Mouse (Mus musculus): ENCODE measurements around the gene Gpam.

The Gpam gene

DNA sequence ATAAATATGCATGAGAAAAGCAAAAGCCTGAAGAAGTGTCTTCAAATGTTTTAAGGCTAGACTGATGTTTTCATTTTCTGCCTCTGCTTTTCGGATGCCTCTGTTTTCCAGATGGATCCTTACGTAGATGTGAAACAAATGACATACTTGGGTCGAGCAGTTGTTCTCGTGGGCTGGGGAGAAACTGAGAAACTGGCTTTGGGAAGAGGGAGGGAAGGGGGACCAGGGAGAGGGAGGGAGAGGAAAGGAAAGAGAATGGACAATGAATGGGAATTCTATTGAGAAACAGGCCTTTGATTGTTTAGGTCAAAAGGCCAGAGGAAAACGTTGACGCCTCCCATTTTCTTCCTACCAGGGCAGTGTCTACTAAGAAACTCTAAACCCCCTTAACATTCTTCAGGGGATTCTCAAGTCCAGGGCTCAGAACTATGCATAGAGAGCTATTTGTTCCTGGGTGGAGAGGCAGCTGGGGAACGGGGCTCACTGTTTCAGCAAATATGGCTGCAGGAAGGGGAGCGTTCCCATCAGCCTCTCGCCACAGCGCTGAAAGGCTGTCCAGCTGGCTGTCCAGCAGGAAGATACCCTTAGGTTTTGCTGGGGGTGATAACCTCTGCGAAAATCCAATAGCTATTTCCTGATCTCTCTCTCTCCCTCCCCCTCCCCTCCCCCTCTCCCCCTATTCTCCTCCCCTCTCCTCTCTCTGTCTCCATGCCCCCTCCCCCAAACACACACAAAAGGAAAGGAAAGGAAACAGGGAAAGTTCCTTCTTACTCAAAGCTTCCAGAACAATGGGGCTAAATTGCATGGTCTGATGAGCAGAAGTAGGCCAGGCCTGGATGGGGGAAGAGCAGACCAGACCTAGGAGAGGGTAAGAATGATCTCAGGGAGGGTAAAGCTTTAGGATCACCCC is 16.6 kb upstream of the Gpam start:
- ATAC-seq (ENCODE audit: insufficient number of reproducible peaks, low FRiP score, low TSS enrichment), result no peak

DNA sequence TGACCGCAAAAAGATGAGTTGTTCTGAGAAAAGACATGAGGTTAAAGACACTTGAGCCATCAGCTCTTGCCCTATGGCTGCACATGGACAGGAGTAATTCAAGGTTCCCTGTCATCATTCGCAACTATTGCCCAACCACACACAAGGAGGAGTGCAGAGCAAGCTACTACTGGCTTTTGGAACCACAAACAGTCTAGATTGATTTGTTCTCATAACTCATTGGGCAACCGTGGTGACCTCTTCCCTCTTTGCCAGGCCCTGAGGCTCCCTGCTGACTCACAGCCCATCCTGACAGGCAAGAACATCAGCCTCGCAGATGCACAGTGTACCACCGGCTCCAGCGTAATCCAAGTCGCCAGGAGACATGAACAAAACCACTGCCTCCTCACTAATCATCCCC is 12.3 kb upstream of the Gpam start:
- ATAC-seq (ENCODE audit: insufficient number of reproducible peaks, low FRiP score, low TSS enrichment), result no peak

DNA sequence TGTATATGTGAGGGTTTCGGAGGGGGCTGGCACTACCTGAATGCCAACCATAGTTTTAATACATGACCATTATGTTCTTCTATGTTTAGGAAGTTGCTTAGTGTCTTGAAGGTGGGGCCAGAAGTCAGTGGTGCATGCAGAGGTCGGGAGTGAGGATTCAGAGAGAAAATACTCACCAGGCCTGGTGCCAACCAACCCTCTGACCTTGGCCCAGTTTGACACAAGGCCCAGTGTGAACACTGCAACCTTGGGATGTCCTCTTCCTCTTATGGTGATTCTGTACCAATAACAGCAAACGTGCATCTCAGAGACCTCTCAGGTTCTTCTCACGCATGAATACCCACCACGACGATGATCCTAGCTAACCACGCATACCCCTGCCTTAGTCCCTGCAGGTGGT is 11.5 kb upstream of the Gpam start:
- ATAC-seq (ENCODE audit: insufficient number of reproducible peaks, low FRiP score, low TSS enrichment), result no peak

DNA sequence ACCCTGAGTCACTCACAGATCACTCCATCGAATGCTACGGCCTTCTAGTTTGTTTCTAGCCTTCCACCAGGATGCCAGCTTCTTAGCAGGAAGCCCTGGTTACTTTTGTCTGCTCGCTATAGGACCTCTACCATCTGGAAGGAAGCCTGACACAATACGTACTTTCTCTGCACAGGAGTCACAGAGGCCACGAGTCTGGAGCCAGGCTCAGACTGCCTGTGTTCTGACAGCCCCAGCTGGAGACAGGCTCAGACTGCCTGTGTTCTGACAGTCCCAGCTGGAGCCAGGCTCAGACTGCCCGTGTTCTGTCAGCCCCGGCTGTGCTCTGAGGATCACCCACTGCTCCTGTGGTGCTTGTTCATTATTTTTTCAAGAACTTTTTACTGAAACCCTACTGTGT is 10.8 kb upstream of the Gpam start:
- ATAC-seq (ENCODE audit: insufficient number of reproducible peaks, low FRiP score, low TSS enrichment), result no peak

DNA sequence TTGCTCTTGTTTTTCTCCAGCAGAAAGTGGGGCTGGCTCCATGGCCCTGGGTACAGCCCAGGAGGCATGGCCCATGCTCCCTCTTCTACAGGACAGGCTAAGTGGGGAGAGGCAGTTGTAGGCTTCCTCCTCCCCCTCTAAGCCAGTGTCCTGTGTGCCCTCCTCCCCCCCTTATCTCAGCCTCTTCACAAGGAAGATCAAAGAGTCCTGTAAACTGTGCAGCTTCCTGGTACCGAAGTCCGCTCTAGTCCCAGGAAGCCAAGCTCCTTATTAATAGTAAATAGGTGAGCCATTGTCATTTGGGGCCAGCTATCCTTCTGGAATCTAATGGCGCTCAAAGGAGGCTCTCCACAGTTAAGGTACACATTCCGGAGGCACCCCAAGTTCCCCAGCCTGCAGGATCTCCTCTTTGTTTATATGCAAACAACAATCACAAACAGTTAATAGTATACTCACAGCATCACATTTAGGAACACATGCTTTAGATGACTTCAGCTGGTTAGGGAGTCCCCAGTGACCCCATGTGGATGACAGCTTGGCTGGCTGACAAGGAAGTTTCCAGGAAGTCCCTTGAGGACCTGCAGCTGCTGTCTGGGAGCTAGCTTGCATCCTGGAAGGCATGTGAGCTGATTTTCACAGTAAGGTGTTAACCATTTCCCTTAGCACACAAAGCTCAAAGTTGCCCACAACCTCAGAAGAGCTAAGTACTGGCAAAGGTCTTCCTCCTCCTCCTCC is 9.8 kb upstream of the Gpam start:
- no peak for ATAC-seq (ENCODE audit: insufficient number of reproducible peaks, low FRiP score, low TSS enrichment)

DNA sequence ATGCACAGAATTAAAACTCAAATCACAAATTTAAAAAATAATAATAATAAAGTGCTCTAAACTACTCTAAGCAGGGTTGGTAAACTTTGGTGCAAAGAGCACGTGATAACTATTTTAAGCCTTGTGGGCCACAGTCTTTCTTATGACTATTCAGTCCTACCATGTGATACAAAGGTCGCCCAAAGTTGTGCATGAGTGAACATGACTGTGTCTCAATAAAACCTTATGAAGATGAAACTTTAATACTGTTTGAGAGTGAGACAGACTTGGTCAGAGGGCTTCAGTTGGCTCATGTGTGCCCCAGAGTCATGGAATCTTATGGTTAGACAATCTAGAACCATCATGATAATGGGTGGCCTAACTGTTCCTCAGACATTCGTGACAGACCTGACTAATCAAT is 8.9 kb upstream of the Gpam start:
- no peak for ATAC-seq (ENCODE audit: insufficient number of reproducible peaks, low FRiP score, low TSS enrichment)

DNA sequence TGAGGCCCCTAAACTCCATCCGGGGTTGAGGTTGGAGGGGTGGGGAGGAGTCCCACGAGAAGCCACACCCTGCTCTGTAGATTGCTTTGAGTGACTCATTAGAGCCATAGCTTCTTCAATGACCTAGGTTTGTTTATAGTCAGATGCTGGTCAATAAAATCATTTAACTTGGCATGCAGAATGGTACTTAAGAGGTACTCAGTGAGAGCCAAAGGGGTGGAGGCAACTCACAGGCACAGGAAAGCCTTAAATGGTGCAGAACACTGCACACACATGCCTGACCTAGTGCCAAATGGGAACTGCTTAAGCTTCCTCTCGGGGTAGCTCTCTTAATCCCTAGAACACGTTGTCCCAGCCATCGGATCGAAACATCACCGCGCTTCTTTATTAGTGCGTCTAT is 7.5 kb upstream of the Gpam start:
- ATAC-seq (ENCODE audit: insufficient number of reproducible peaks, low FRiP score, low TSS enrichment), result no peak

DNA sequence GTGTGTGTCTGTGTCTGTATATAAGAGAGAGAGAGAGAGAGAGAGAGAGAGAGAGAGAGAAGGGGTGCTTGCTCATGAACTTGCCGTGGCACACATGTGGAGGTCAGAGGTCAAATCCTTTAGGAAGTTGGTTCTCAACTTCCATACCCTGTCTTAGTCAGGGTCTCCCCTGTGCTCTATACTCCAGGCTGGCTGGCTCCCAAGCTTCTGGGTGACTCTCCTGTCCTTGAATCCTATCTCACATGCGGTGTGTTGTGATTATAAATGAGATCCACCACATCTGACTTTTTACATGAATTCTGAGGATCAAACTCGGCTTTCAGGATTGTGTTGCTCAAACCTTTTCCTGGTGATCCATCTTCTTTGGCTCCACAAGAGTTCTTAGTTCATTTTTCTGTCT is 5.4 kb upstream of the Gpam start:
- no peak for ATAC-seq (ENCODE audit: insufficient number of reproducible peaks, low FRiP score, low TSS enrichment)

DNA sequence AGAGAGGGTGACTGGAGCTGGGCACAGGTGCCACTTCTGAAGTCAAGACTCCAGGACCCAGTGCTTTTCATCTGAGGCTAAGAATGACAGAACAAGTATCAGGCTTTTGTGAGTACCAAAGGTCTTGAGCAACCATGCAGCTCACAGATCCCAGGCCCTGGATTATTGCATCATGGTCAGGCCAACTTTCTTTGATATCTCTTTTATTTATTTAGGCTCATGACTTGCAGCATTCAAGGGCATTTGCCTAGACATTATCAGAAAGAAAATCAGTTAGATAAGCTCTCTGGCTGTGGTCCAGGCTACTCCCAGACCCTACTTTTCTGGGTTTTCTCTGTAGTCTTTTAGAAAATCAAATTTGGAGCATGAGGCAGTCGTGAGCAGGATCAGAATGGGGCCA is 4.7 kb upstream of the Gpam start:
- no peak for ATAC-seq (ENCODE audit: insufficient number of reproducible peaks, low FRiP score, low TSS enrichment)

DNA sequence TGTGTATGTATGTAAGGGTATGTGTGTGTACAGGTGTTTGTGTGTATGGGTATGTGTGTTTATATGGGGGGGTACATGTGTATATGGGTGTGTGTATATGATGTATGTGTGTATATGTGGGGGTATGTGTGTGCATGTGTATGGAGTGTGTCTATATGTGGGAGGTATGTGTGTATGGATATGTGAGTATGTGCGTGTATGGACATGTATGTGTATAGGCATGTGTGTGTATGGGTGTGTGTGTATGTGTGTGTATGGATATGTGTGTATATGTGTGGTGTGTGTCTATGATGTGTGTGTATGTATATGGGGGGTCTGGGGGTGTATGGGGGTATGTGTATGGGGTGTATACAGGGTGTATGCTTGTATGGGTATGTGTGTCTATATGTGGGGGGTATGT is 1.4 kb upstream of the Gpam start:
- no peak for ATAC-seq (ENCODE audit: insufficient number of reproducible peaks, low FRiP score, low TSS enrichment)

DNA sequence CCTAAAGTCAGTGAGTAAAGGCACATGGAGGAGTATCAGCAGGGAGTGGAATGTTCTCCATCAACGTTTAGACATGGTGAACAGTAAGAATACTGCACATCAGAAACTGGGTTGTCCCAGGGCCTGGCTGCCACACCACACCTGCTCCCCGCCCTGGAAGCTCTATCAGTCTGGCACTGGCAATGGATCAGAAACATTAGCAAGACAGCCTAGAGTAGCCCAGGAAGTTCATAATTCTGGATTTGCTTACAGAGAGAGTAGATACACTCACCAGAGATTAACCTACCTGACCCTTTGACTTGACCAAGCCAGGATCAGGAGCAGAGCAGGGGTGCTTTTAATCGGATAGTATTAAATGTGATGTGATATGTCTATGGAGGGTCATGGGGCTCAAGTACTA is 1.6 kb downstream of the Gpam start:
- ATAC-seq (ENCODE audit: insufficient number of reproducible peaks, low FRiP score, low TSS enrichment), result no peak

DNA sequence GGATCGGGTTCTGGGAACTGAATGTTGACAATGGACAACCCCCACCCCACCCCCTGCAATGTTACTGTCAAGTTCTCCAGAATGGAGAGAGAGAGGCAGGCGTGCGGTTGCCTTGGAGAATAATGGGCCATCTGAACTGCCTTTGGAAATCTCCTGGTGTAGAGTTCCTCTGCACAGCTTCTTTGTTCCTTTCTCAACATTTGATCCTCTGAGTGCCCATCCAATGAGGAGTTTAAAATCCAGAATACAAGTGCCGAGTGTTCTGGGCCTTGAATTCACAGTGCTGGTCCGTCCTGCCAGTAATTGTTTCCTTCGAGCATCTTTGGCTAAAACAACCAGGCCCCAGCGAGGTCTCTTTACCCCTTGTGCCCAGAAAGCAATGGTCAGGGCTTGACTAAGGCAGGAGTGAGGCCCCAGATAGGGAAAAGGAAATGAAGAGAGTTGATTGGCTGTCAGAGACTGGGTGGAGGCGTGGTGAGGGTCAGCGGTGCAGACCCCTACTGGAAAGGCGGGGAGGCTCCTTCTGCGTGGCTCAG is 4.0 kb downstream of the Gpam start:
- ATAC-seq (ENCODE audit: insufficient number of reproducible peaks, low FRiP score, low TSS enrichment), result no peak

DNA sequence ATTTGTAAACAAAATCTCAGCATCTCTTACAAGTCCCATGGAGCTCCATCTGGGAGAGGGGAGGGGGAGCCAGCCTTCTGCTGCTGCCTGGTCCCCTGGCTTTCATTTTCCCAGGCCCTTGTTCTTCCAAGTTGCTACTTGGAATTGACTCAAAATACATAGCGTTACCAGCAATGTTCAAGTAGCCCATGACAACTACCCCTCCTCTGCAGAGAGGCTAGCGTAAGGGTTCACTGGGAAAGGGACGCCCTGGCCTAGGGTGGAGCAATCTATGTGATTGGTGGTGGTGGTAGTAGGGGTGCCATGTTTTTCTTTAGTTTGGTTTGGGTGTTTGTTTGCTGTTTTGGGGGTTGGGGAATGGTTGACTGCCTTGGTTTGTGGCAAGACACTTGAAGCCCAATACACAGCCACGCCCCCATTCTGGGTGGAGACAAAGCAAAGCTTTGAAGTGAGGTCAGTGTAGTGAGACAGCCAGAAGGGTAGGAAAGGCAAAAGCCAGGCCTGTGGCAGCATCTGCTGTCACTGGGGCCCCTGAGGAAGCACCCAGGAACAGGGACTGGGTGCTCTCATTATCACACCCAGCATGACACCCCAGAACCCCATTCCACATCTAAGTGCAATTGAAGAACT is 4.6 kb downstream of the Gpam start:
- no peak for ATAC-seq (ENCODE audit: insufficient number of reproducible peaks, low FRiP score, low TSS enrichment)

DNA sequence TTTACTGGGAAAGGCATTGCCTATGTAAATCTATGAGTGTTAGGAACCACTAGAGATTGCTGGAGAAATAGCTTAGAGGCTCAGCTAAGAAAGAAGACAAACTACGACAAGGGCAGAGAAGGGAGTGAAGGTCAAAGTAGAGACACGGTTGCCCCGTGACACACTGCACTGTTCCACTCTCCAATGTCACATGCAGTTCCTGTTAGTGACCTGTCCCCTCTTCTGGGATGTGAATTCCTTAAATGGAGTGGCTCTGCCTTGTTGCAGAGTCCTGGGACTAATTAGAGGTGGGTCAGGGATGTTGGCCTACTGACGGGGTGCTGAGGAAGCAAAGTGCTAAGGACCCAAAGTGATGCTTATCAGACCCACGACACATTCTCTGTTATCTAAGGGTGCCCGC is 5.2 kb downstream of the Gpam start:
- no peak for ATAC-seq (ENCODE audit: insufficient number of reproducible peaks, low FRiP score, low TSS enrichment)

DNA sequence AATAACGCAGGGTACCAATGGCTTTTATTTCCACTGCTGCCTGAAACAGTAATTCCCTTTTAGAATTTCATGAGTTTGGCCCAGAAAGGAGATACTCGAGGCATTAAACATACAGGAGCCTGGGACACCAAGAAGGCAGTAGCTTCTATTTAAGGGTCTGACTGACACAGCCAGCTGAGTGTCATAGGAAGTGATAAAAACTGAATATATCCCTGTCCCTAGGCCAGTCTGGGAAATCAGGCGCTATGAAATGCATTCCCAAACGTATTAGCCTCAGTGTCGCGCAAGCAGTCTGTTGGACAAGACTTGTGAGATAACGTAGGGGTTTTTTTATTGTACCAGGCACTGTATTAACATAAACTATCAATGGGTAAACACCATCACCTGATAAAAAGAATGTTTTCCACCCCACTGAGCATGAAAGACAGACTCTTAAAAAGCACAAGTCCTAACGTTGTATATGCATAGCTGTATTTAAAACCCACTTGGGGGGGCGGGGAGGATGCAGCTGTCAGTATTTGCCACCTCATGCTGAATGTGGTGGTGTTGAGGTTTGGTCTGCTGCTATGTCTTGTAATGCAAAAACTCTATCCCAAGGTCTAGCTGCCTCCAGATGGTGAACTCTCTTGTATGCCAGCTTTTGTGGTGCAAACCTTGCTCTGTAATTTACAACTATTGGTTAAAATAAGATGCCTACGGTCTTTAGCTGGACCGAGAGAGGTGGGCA is 6.4 kb downstream of the Gpam start:
- ATAC-seq (ENCODE audit: insufficient number of reproducible peaks, low FRiP score, low TSS enrichment), result no peak

DNA sequence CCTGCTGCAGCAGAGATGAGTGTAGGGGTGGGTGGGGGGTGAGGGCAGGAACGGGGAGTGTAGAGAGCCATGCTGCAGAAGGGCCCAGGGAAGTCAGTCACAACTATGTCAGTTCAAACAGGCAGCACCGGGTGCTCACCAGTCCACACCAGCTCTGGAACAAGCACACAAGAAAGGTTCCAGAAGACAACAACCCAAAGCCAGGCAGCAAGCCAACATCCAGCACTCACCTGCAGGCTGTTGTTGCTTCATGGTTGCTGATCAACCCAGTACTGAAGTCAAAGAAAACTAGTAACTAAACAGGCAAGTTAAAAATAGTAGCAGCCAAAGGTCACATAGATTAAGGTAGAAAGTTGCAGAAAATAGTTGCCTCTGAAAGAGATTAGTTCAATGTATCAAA is 7.5 kb downstream of the Gpam start:
- no peak for ATAC-seq (ENCODE audit: insufficient number of reproducible peaks, low FRiP score, low TSS enrichment)

DNA sequence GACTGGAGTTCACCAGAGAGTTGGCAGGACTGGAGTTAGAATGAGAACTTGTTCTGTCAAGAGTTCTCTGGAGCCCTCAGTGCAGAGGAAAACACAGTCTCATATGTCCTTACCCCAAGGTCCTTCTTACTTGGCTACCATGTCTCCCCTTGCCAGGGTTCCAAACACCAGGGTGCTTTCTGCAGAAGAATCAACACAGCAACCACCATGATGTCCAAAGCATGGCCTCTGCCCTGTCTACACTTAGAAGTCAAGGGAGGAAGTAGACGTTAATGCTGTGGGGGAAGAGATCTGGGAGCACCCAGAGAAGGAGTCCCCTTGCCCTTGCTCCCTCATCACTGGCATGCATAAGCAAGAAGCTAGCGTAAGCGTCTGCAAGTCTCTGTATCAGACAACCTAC is 9.0 kb downstream of the Gpam start:
- ATAC-seq (ENCODE audit: insufficient number of reproducible peaks, low FRiP score, low TSS enrichment), result no peak

DNA sequence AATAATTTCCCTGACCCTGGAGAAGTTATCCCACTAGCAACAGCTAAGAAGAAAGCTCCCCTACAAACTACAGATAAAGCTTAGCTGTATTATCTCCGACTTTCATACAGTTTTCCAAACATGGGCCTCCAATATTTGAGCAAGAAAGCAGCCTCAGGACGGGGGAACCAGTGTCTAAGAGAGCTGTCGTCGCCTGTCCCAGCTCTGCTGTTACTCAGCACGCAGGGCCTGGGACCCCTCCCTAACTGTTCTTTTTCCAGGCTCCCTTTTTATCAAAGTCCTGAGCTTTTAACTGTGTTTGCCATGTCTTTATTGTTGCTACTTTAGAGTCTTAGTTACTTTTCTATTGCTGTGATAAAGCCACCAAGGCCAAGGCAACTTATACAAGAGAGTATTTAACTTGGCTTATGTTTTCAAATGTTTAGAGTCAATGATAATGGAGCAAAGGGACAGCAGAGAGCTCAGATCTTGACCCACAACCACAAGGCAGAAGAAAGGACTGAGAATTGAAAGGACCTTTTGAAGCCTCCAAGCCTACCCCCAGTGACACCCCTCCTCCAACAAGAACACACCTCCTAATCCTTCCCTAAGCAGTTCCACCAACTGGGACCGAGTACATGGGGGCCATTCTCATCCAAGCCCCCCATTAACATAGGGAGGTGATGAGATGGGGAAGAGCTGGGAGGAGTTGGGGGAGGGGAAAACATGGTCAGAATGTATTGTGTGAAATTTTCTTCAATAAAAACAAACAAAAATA is 9.8 kb downstream of the Gpam start:
- ATAC-seq (ENCODE audit: insufficient number of reproducible peaks, low FRiP score, low TSS enrichment), result no peak

DNA sequence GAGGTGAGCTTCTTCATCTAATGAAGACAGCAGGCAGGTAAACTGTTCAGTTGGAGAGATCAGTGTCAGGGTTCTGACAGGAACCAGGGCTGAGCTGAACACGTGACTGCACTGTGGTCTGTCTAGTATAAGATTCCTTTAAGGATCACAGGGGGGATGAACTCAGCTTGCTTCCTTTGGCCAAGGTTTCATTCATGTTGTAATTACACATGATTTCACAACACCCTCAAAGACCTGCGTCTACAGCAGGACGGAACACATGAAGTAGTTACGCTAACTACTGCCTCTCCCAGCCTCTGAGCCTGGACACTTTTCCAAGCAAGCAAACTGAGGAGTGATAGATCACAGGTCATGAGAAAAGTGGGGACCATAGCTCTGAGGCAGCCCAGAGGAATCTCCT is 11.5 kb downstream of the Gpam start:
- ATAC-seq (ENCODE audit: insufficient number of reproducible peaks, low FRiP score, low TSS enrichment), result no peak

All from cerebellum, adult (tissue).